Mouse (Mus musculus) midbrain, embryonic 11.5 days (tissue): ENCODE measurements around the gene Rhox3e. TPM values are rescaled to one million over a fixed set of nuclear protein-coding genes. Genes with fewer than 3 reads are reported as not detected.
"Not testable (repeated sequence)": the region's sequence is repeated elsewhere in the genome, so short reads cannot be mapped to it uniquely, and the experiment has no call there.

Experiments
- ATAC-seq: fragments of 200-750 bp; cut with Nextera tagmentation; 2 replicates; pipeline ENCODE4 v1.8.0; 2017; ENCODE audit warnings: moderate TSS enrichment, moderate library complexity; ENCODE audit not compliant: low FRiP score
- DNase-seq: peaks from one replicate; pipeline ENCODE4 v3.0.0; 2015; ENCODE audit warnings: low spot score; ENCODE audit errors: missing footprints
- H3K27ac ChIP-seq: fragments of 300-500 bp; sonication (generic); 2 replicates; pipeline ENCODE4 v1.5.1; 2014; ENCODE audit warnings: low read depth, low read length
- H3K27me3 ChIP-seq: fragments of 300-500 bp; sonication (generic); 2 replicates; pipeline ENCODE4 v1.6.1; 2014; ENCODE audit warnings: mild to moderate bottlenecking, low read length, moderate library complexity, mixed read lengths; ENCODE audit not compliant: control insufficient read depth, insufficient read depth
- H3K36me3 ChIP-seq: fragments of 300-500 bp; sonication (generic); 2 replicates; pipeline ENCODE4 v1.6.1; 2014; ENCODE audit warnings: mild to moderate bottlenecking, low read length, moderate library complexity, mixed read lengths; ENCODE audit not compliant: control insufficient read depth, insufficient read depth
- H3K4me1 ChIP-seq: fragments of 300-500 bp; sonication (generic); 2 replicates; pipeline ENCODE4 v1.6.1; 2014; ENCODE audit warnings: low read length; ENCODE audit not compliant: control insufficient read depth, insufficient read depth
- H3K4me2 ChIP-seq: fragments of 300-500 bp; sonication (generic); 2 replicates; pipeline ENCODE4 v1.6.1; 2014; ENCODE audit warnings: mild to moderate bottlenecking, moderate library complexity
- H3K4me3 ChIP-seq: fragments of 300-500 bp; sonication (generic); 2 replicates; pipeline ENCODE4 v1.5.1; 2014; ENCODE audit warnings: low read depth, low read length
- H3K9ac ChIP-seq: fragments of 300-500 bp; sonication (generic); 2 replicates; pipeline ENCODE4 v1.6.1; 2014; ENCODE audit warnings: low read length
- H3K9me3 ChIP-seq: fragments of 300-500 bp; sonication (generic); 2 replicates; pipeline ENCODE4 v1.6.1; 2016; ENCODE audit warnings: low read length; ENCODE audit not compliant: control insufficient read depth
- WGBS: fragments of 180-500 bp; shearing (Covaris S2); extraction: QIAGEN DNeasy Blood & Tissue Kit; methylation state at CpG from one replicate; pipeline ENCODE4 v1.1.7; 2014; 5-methylcytosine and 5-hydroxymethylcytosine counted together
- polyA plus RNA-seq: library from polyadenylated mRNA; unstranded; fragments of >200 nt; fragmentation: Nextera tagmentation; extraction: Ambion mirVana; gene quantifications from 2 replicates; pipeline ENCODE4 v1.2.1, GENCODE M21; 2014

Gene Rhox3e
- not detected in 2 replicates for polyA plus RNA-seq

- WGBS, result no CpG with 5 or more reads among the region's 4 CpGs
- not testable (repeated sequence) for H3K4me2 ChIP-seq, H3K36me3 ChIP-seq, ATAC-seq, H3K9me3 ChIP-seq, H3K4me3 ChIP-seq, H3K27ac ChIP-seq, DNase-seq, H3K27me3 ChIP-seq, H3K4me1 ChIP-seq, H3K9ac ChIP-seq
Observed at GRCm38 (mm10) chrX:37541719-37542118, at the start of gene Rhox3e. Gene Rhox3e (plus strand): TSS chrX:37542019.

GRCm38 (mm10) chrX:37514059-37514458, 27.8 kb upstream of the Rhox3e start, which contains the start of gene Rhox4d:
Gene Rhox4d (plus strand): TSS chrX:37514359.
- ATAC-seq, H3K9ac ChIP-seq, H3K27ac ChIP-seq, H3K4me2 ChIP-seq, H3K36me3 ChIP-seq, H3K4me3 ChIP-seq, H3K4me1 ChIP-seq, H3K9me3 ChIP-seq, DNase-seq, H3K27me3 ChIP-seq: not testable (repeated sequence)
- 93% methylated on average over 16 of the region's 18 CpGs for WGBS

- ATAC-seq, H3K9me3 ChIP-seq, H3K4me1 ChIP-seq, H3K27me3 ChIP-seq, H3K9ac ChIP-seq, DNase-seq, H3K4me3 ChIP-seq, H3K4me2 ChIP-seq, H3K36me3 ChIP-seq, H3K27ac ChIP-seq: not testable (repeated sequence)
- WGBS, result 90% methylated on average over 2 of the region's 8 CpGs
Observed at GRCm38 (mm10) chrX:37530152-37530551, 11.7 kb upstream of the Rhox3e start, which contains the start of gene Rhox2e. Gene Rhox2e (plus strand): TSS chrX:37530452.

GRCm38 (mm10) chrX:37557112-37557511, 15.3 kb downstream of the Rhox3e start, which contains the start of gene Rhox4e:
Gene Rhox4e (plus strand): TSS chrX:37557412.
- not testable (repeated sequence) for H3K27me3 ChIP-seq, H3K27ac ChIP-seq, DNase-seq, H3K4me3 ChIP-seq, H3K4me2 ChIP-seq, H3K36me3 ChIP-seq, H3K9me3 ChIP-seq, ATAC-seq, H3K9ac ChIP-seq, H3K4me1 ChIP-seq
- 92% methylated on average over 10 of the region's 18 CpGs for WGBS

- H3K27ac ChIP-seq, H3K4me3 ChIP-seq, ATAC-seq, H3K4me2 ChIP-seq, DNase-seq, H3K36me3 ChIP-seq, H3K27me3 ChIP-seq, H3K9ac ChIP-seq, H3K4me1 ChIP-seq, H3K9me3 ChIP-seq: not testable (repeated sequence)
- WGBS, result 89% methylated on average over 7 of the region's 8 CpGs
Observed at GRCm38 (mm10) chrX:37571105-37571504, 29.3 kb downstream of the Rhox3e start, which contains the start of gene Rhox2f. Gene Rhox2f (plus strand): TSS chrX:37571405.

- 85% methylated on average over 2 of the region's 2 CpGs for WGBS
- DNase-seq, ATAC-seq: not testable (repeated sequence)
Observed at GRCm38 (mm10) chrX:37572638-37573037, 30.8 kb downstream of the Rhox3e start.

GRCm38 (mm10) chrX:37580692-37581091, 38.9 kb downstream of the Rhox3e start, which contains the start of gene Rhox3f:
Gene Rhox3f (plus strand): TSS chrX:37580992.
- not testable (repeated sequence) for H3K27ac ChIP-seq, DNase-seq, H3K27me3 ChIP-seq, H3K9me3 ChIP-seq, H3K9ac ChIP-seq, H3K4me3 ChIP-seq, H3K4me2 ChIP-seq, H3K4me1 ChIP-seq, H3K36me3 ChIP-seq, ATAC-seq

More at GRCm38 (mm10) chrX:37572638-37573037, 30.8 kb downstream of the Rhox3e start:
- H3K27me3 ChIP-seq, H3K4me1 ChIP-seq, H3K27ac ChIP-seq, H3K4me2 ChIP-seq, H3K9ac ChIP-seq, H3K9me3 ChIP-seq, H3K36me3 ChIP-seq, H3K4me3 ChIP-seq: not testable (repeated sequence)

Other genes with a start within 250 kb of the Rhox3e start
- gene Rhox3a2, start 162.0 kb upstream of the Rhox3e start, polyA plus RNA-seq, result not detected in 2 replicates
- gene Rhox4a2, start 151.2 kb upstream of the Rhox3e start, polyA plus RNA-seq, result 0.18 and 0.43 TPM in 2 replicates
- 0.33 TPM in 1 of 2 replicates, not detected in the other for gene Rhox2b, start 130.0 kb upstream of the Rhox3e start, polyA plus RNA-seq
- 0.18 TPM in 1 of 2 replicates, not detected in the other for gene Rhox4b, start 109.5 kb upstream of the Rhox3e start, polyA plus RNA-seq
- 0.67 and 1.3 TPM in 2 replicates for gene Rhox2c, start 88.3 kb upstream of the Rhox3e start, polyA plus RNA-seq
- not detected in 2 replicates for gene Rhox3c, start 83.4 kb upstream of the Rhox3e start, polyA plus RNA-seq
- gene Rhox4c, start 61.7 kb upstream of the Rhox3e start, polyA plus RNA-seq, result not detected in 2 replicates
- gene Rhox2d, start 48.6 kb upstream of the Rhox3e start, polyA plus RNA-seq, result not detected in 2 replicates
- gene Rhox4d, start 27.7 kb upstream of the Rhox3e start, polyA plus RNA-seq, result not detected in 2 replicates
- not detected in 2 replicates for gene Rhox2e, start 11.6 kb upstream of the Rhox3e start, polyA plus RNA-seq
- gene Rhox4e, start 15.4 kb downstream of the Rhox3e start, polyA plus RNA-seq, result not detected in 2 replicates
- 0.33 TPM in 1 of 2 replicates, not detected in the other for gene Rhox2f, start 29.4 kb downstream of the Rhox3e start, polyA plus RNA-seq
- not detected in 2 replicates for gene Rhox3f, start 39.0 kb downstream of the Rhox3e start, polyA plus RNA-seq
- not detected in 2 replicates for gene Rhox4f, start 65.7 kb downstream of the Rhox3e start, polyA plus RNA-seq
- not detected in 2 replicates for gene Rhox3g, start 86.6 kb downstream of the Rhox3e start, polyA plus RNA-seq
- not detected in 2 replicates for gene Rhox2g, start 101.5 kb downstream of the Rhox3e start, polyA plus RNA-seq
- gene Rhox4g, start 109.3 kb downstream of the Rhox3e start, polyA plus RNA-seq, result 0.15 TPM in 1 of 2 replicates, not detected in the other
- not detected in 2 replicates for gene Rhox3h, start 126.7 kb downstream of the Rhox3e start, polyA plus RNA-seq
- gene Rhox2h, start 131.3 kb downstream of the Rhox3e start, polyA plus RNA-seq, result not detected in 2 replicates